Mouse (Mus musculus): ENCODE results near the gene Pbx1.
A peak's percentile ranks its signal among the peaks of the same experiment; 100 is the strongest.
"Not testable (repeated sequence)": the region's sequence is repeated elsewhere in the genome, so short reads cannot be mapped to it uniquely, and the experiment has no call there.

Gene Pbx1

GRCm38 (mm10) chr1:168432232-168432280 lies at the start of gene Pbx1:
Gene Pbx1 (minus strand): TSS chr1:168432270.
- not testable (repeated sequence) for DNase-seq (ENCODE audit: low read depth, low spot score)

- DNase-seq (ENCODE audit: low read depth, low spot score), result no peak
Observed at GRCm38 (mm10) chr1:168479626-168480025, 47.6 kb upstream of the Pbx1 start.

- no peak for DNase-seq (ENCODE audit: low read depth, low spot score)
Observed at GRCm38 (mm10) chr1:168478829-168479228, 46.8 kb upstream of the Pbx1 start.

- no peak for DNase-seq (ENCODE audit: low read depth, low spot score)
Observed at GRCm38 (mm10) chr1:168476917-168477316, 44.8 kb upstream of the Pbx1 start.

DNA sequence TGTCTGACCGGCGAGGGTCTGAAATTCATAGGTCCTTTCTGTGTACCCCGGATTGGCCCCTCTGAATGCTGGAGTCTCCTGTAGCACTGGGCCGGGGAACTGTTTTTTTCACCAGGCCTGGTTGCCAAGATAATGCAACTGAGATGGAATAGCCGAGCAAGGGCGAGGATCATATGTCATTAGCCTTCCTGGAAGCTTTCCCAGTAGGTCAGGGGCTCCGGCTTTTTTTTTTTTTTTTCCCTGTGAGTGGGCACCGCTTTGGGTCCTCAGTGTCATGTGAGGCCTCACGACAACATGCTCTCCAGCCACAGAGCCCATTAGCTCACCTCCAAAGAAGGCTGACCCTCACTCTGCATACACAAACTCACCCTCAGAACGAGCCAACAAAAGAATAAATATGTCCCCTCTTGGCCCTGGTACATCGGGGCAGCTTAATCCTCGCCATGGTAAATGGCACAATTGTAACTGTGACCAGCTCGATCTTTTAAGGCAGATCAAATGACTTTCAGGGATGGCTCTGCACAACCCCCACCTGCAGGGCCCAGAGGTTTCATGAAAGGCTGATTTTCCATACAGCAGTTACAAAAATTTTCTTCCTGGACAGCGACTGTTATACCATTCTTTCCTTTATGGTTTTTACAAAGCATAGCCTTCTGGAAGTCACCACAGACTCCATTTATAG lies 44.3 kb upstream of the Pbx1 start:
- DNase-seq (ENCODE audit: low read depth, low spot score), result no peak

GRCm38 (mm10) chr1:168475579-168476208 lies 43.6 kb upstream of the Pbx1 start:
- no peak for DNase-seq (ENCODE audit: low read depth, low spot score)

DNA sequence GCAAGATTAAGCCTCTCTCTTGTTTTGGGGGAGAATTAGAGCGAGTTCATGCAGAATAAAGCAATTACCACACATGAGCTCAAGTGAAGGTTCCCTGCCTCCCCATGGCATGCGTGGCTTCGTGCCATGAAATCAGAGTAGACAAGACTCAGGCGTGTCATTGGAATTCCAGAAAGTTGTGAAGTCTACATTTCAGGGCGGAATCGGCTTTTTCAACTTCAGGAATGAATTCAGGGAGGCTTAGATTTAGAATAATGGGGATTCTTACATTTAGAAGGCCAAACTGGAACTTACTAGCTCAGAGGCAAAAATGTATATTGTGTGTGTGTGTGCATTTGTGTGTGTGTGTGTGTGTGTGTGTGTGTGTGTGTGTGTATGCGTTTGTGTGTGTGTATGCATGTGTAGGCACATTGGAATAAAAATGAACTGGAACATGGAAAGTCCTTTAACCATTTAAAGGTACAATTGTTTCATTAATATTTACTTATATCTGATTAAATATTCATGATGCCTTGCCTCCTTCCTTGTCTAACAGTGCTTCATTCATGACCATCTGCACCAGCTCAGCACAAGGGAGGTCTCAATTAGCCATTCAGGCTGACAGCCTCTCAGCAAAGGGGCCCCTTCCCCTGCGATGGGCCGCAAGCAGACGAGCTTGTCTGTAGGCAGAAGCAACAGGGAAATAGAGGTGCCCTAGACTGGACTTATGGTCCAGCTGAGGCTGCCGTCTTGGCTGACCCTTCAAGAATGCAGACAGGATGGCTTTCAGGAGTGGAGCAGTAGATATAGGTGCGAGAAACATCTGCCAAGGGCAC lies 41.4 kb upstream of the Pbx1 start:
- DNase-seq (ENCODE audit: low read depth, low spot score), result no peak

GRCm38 (mm10) chr1:168472545-168473254 lies 40.6 kb upstream of the Pbx1 start:
- no peak for DNase-seq (ENCODE audit: low read depth, low spot score)

DNA sequence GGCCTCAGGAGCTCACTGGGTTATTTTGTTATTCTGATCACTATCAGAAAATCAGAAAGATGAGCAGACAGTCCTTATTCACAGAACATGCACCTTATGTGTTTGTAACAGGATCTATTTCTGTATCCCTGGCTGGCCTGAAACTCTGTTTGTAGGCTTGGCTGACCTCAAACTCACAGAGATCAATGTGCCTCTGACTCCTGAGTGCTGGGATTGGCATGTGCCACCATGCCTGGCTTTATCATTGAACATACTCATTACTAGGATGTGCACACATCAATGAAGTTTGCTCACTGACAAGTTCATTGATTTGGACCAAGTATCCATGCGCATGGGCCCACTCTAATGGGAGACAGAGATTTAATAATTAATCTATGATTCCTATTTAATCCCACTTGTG lies 27.4 kb upstream of the Pbx1 start:
- no peak for DNase-seq (ENCODE audit: low read depth, low spot score)

DNA sequence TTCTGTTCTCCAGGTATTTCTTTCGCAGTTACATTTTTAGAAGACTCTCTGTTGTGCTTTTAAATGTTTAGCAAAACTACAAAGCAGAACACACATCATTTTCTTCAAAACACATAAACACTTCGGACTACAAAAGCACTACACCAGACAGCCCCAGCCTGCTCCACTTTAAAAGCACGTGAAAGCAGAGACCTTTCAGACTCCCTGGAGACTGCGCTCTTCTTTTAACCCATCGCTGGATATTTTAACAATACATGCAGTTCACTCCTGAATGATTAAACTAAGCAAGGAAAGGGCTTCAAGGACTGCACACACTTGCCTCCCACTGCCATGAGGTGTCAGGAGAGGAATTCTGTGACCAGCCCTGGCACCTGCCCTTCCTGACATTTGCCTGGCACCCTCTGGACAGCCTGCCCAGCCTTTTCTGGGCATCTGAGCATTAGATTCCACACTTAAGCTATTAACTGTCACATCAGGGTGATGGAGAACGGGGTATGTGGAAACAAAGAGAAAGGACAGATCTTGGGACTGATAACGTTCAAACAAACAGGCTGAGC lies 25.2 kb upstream of the Pbx1 start:
- DNase-seq (ENCODE audit: low read depth, low spot score), result no peak

DNA sequence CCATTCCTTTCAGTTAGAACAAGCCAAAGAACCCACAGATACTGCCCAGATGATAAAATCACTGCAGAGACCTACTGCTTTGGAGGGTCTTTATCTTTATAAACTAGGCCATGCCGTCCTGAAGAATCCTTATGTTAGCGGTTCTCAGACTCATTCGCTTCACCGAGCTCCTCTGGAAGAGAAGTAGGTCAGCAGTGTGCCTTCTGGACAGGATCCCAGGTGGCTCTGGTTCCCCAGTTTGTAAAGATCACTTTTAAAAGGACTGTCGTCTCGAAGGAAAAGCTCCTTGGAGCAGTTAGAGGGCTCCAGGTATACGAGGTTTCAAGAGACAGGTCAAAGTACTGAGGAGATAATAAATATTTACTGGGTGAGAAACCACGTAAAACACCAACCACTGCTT lies 23.1 kb upstream of the Pbx1 start:
- no peak for DNase-seq (ENCODE audit: low read depth, low spot score)

DNA sequence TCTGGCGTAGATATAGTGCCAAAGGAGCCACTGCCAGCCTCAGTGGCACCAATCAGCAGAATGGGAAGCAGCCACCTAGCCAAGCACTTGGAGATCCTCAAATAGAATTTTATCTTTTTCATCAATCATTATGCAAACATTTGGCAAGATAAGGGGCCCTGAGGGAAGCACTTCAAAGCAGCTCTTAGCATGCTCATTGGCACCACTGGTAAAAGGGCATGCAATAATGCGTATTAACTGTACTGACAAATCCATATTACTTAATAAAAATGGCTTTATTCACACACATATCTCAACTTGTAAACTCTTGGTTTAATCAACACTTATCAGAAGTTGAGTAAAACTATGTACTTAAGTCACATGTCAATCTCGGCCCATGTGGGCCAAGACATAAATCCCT lies 1.6 kb upstream of the Pbx1 start:
- no peak for DNase-seq (ENCODE audit: low read depth, low spot score)

- peak; percentile 63 for DNase-seq (ENCODE audit: low read depth, low spot score)
Observed at GRCm38 (mm10) chr1:168432281-168432725, 233 bp upstream of the Pbx1 start.

GRCm38 (mm10) chr1:168431711-168432231 lies 299 bp downstream of the Pbx1 start:
- DNase-seq (ENCODE audit: low read depth, low spot score), result peak; percentile 1

DNA sequence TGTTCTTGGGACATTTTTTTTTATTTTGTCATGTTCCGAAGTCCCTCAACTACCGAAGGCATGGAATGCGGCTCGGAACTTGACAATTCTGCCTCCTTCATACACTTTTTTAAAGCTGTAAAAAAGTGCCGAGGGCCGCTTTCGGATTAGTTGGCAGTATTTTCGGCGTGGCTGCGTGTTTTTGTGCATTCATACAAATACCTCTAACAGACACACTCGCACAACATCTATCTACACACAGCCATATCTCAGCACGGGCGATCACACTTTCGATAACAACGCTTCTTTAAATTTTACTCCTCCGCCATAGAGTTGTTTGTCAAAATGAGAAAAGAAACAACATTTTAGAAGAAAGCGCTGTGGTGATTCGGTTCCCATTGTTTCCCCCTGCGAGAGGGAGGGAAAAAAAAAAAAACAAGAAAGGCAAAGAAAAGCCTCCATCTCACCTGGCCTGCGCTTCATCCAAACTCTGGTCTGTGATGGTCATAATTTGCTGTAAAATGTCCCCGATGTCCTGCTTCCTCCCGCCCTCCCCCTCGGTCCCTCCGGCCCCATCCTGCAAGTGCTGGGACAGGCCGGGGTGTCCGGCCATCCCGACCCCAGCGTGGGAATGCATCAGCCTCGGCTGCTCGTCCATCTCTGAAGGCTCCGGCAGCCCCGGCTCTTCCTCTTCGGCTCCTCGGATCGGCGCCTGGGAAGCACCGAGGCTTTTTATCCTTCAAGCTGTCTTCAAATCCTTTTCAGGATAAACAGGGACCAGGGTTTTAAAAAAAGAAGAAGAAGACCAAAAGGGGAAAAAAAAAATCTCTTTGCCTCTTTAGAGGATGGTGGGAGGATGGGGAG lies 981 bp downstream of the Pbx1 start:
- no peak for DNase-seq (ENCODE audit: low read depth, low spot score)

- no peak for DNase-seq (ENCODE audit: low read depth, low spot score)
Observed at GRCm38 (mm10) chr1:168429856-168430644, 2.0 kb downstream of the Pbx1 start.

DNA sequence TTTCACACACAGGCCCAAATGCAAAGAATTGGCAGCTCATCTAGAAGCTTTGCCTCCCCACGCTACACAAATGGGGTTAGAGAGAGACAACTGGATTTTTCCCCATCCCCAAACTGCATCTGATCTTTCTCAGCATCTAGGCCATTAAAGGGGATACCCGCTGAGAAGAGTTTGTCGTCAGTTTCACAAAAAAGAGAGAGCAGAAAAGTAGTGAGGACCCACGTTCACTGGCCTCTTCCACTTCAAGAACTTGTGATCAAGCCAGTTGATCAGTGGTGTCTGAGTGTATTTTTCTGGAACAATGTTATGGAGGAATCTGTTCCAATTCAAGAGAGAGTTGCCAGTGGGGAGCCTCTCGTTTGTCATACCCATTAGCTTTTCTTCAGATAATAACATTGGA lies 2.7 kb downstream of the Pbx1 start:
- DNase-seq (ENCODE audit: low read depth, low spot score), result no peak

DNA sequence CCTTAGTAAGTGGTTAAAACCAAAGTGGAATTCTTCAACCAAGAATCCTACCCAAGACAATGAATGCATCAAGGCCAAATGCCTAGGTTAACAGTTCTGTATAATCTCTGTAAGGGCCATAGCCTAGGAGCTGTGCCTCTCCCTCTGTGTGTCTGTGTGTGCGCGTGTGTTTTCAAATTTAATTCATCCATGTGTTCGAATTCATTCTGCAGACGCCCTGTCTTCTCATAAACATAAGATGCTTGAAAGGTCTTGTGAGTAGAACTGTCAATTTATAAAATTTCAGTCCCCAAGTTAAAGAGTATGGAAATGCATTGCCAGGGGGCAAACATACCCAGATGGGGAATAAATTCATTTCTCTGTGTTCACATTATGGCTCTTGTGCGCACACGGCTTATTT lies 3.8 kb downstream of the Pbx1 start:
- DNase-seq (ENCODE audit: low read depth, low spot score), result no peak

- no peak for DNase-seq (ENCODE audit: low read depth, low spot score)
Observed at GRCm38 (mm10) chr1:168427596-168427995, 4.5 kb downstream of the Pbx1 start.

GRCm38 (mm10) chr1:168426900-168427299 lies 5.2 kb downstream of the Pbx1 start:
- no peak for DNase-seq (ENCODE audit: low read depth, low spot score)
